Mouse (Mus musculus) liver, embryonic 14.5 days (tissue): ENCODE results near the gene Ppm1l.

Source experiments
- CTCF ChIP-seq: IDR thresholded peaks from 2 replicates; pipeline ENCODE4 v1.5.1; 2016; ENCODE audit warnings: antibody characterized with exemption, low read depth, control low read depth
- EP300 ChIP-seq: IDR thresholded peaks from 2 replicates; pipeline ENCODE4 v1.6.1; 2016; ENCODE audit warnings: antibody characterized with exemption, low read depth

DNA sequence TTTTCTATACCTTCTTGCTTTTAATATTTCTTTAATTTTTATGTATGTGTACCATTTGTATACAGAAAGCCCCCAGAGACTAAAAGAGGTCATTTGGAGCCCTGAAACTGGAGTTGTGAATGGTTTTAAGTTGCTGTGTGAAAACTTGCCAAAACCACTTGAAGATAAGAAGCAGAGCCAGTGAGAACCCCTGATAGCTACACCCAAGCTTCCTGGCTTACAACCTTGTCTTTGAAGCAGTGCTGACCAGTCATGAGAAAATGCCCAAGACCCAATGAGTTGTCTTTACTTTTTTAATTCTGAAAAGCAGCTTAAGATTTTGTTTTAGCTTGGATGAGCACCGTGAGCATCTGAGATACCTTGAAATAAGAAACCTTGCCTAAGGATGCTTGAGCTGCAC is 35.5 kb downstream of the Ppm1l start:
- no peak for TF ChIP-seq CTCF
- TF ChIP-seq EP300 = no peak
